Comparison of ENCODE assay signal across 8 mouse cellular contexts in the genomic region with DNA sequence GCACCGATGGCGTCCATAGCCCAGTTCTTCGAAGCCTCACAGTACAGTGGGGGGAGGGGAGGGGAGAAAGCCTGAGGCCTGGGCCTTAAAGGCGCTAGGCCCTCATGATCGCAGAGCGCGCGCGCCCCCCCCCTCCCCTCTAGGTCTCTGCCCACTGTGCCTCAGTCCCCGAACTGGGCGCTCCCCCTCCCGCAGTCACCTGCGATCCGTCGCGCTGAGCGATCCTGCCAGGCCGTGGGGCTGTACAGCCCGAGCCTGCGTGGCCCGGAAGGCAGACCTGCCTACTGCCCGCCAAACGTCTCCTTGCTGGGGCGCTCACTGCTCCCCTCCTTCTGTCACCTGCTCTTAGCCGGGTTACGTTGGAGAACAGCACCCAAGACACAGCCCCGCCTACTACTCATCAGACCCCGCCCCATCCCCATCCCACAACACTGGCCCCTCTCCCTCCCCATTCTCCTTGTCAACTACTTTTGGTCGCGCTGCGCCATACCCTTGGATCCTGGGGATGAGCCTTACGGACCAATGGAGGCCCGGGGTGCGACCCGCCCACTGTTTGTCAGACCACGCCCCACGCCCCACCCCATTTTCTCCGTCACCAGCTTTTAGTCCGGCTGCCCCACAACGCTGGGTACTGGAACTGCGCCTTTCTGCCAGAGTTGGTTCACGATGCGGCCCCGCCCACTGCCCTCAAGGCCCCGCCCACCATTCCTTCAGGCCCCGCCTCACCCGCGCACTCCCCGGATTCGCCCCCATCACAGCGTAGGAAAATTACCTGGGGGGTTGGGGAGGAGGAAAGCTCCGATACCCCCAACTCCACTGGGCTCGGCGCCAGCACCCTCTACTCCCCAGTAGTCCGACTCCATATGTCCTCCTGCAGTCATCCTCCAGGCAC. TPM values are rescaled to one million over a fixed set of nuclear protein-coding genes. Genes with fewer than 3 reads are reported as not detected.
DNase-seq lines count a peak whose midpoint lies in the region; ATAC-seq and TF ChIP-seq lines count a peak whose summit lies in the region.

No protein-coding gene starts in this region.

- peak overlapping the region; percentile 66 for H3K27ac ChIP-seq in forebrain, embryonic 11.5 days (ENCODE audit: low read depth, low read length)
- H3K27ac ChIP-seq in heart, embryonic 16.5 days (ENCODE audit: low read length) = peak overlapping the region; percentile 70
- H3K27ac ChIP-seq in liver, embryonic 16.5 days (ENCODE audit: low read length) = no peak overlapping the region
- peak overlapping the region; percentile 93 for H3K27ac ChIP-seq in neural tube, embryonic 13.5 days (replicated peaks)
- peak overlapping the region; percentile 89 for H3K27ac ChIP-seq in testis, adult 2 months (ENCODE audit: control insufficient read depth, insufficient read depth, low read depth, low read length)

- H3K9ac ChIP-seq in forebrain, embryonic 11.5 days (ENCODE audit: low read length) = peak overlapping the region; percentile 79
- H3K9ac ChIP-seq in heart, embryonic 16.5 days (ENCODE audit: low read length) = peak overlapping the region; percentile 80
- H3K9ac ChIP-seq in liver, embryonic 16.5 days (ENCODE audit: low read depth, low read length) = peak overlapping the region; percentile 63
- peak overlapping the region; percentile 93 for H3K9ac ChIP-seq in neural tube, embryonic 13.5 days

- H3K27me3 ChIP-seq in forebrain, embryonic 11.5 days (ENCODE audit: control insufficient read depth, insufficient read depth, low read length) = peaks cover 35% of the 10 kb centered on the region
- H3K27me3 ChIP-seq in heart, embryonic 16.5 days (ENCODE audit: control insufficient read depth, insufficient read depth, low read length) = peaks cover 40% of the 10 kb centered on the region
- H3K27me3 ChIP-seq in liver, embryonic 16.5 days (ENCODE audit: control insufficient read depth, insufficient read depth, low read depth, low read length) = peaks cover 68% of the 10 kb centered on the region
- peaks cover 40% of the 10 kb centered on the region for H3K27me3 ChIP-seq in neural tube, embryonic 13.5 days
- H3K27me3 ChIP-seq in testis, adult 2 months (ENCODE audit: control insufficient read depth, insufficient read depth, low read length) = no peaks in the 10 kb centered on the region

- peaks cover 15% of the 10 kb centered on the region for H3K4me1 ChIP-seq in forebrain, embryonic 11.5 days (replicated peaks; ENCODE audit: control insufficient read depth, insufficient read depth, low read length)
- peaks cover 20% of the 10 kb centered on the region; the same call in 1 of the 2 replicates for H3K4me1 ChIP-seq in heart, embryonic 16.5 days (ENCODE audit: control insufficient read depth, insufficient read depth, low read length)
- peaks cover 19% of the 10 kb centered on the region for H3K4me1 ChIP-seq in liver, embryonic 16.5 days (ENCODE audit: control insufficient read depth, low read depth, low read length)
- H3K4me1 ChIP-seq in neural tube, embryonic 13.5 days (replicated peaks) = peaks cover 48% of the 10 kb centered on the region
- peaks cover 20% of the 10 kb centered on the region for H3K4me1 ChIP-seq in testis, adult 2 months (ENCODE audit: control insufficient read depth, insufficient read depth, low read length)

- TF ChIP-seq POLR2A in testis, adult 2 months (IDR thresholded peaks at IDR 0.05; ENCODE audit: control insufficient read depth, low read depth, low read length) = peak; percentile 48

- no peak for TF ChIP-seq CTCF in testis, adult 2 months (IDR thresholded peaks at IDR 0.05; ENCODE audit: control insufficient read depth, insufficient read depth, insufficient replicate concordance, low read depth, low read length)

- peak; percentile 67 to 79 for DNase-seq in CD8-positive naive resting alpha-beta T cell, adult 2 months (ENCODE audit: low read depth in 2 of 2, low spot score in 2 of 2)
- peak; percentile 79 for DNase-seq in c-Kit-positive CD71-positive TER-119-negative erythroid progenitor cells, embryonic 14.5 days (ENCODE audit: low read depth)
- DNase-seq in forebrain, embryonic 11.5 days (ENCODE audit: low spot score) = peak; percentile 99
- peak; percentile 95 to 96 for DNase-seq in kidney, postnatal 4 days

- H3K9me3 ChIP-seq in forebrain, embryonic 11.5 days (ENCODE audit: control insufficient read depth, low read length) = no peaks in the 10 kb centered on the region
- no peaks in the 10 kb centered on the region for H3K9me3 ChIP-seq in heart, embryonic 16.5 days (replicated peaks; ENCODE audit: control insufficient read depth, low read length)
- no peaks in the 10 kb centered on the region for H3K9me3 ChIP-seq in liver, embryonic 16.5 days (replicated peaks; ENCODE audit: control insufficient read depth, low read length)
- no peaks in the 10 kb centered on the region for H3K9me3 ChIP-seq in neural tube, embryonic 13.5 days

- peak; percentile 91 for ATAC-seq in forebrain, embryonic 11.5 days (replicated peaks; ENCODE audit: low FRiP score)
- peak; percentile 88 for ATAC-seq in heart, embryonic 16.5 days (replicated peaks; ENCODE audit: extremely low read depth, insufficient read depth, low FRiP score)
- ATAC-seq in liver, embryonic 16.5 days (ENCODE audit: low read depth) = peak; percentile 86
- ATAC-seq in neural tube, embryonic 13.5 days (ENCODE audit: low read depth) = peak; percentile 91

- H3K4me3 ChIP-seq in forebrain, embryonic 11.5 days (ENCODE audit: low read depth, low read length) = peak overlapping the region; percentile 75
- peak overlapping the region; percentile 80 for H3K4me3 ChIP-seq in heart, embryonic 16.5 days (ENCODE audit: low read length)
- H3K4me3 ChIP-seq in liver, embryonic 16.5 days (ENCODE audit: low read depth, low read length) = peak overlapping the region; percentile 65
- peak overlapping the region; percentile 78 for H3K4me3 ChIP-seq in neural tube, embryonic 13.5 days
- peak overlapping the region; percentile 93 for H3K4me3 ChIP-seq in testis, adult 2 months (ENCODE audit: control insufficient read depth, low read depth, low read length)

- peaks cover 6% of the 10 kb centered on the region; the same call in 1 of the 2 replicates for H3K36me3 ChIP-seq in forebrain, embryonic 11.5 days (ENCODE audit: control insufficient read depth, insufficient read depth, low read length)
- peaks cover 10% of the 10 kb centered on the region; the same call in 1 of the 2 replicates for H3K36me3 ChIP-seq in heart, embryonic 16.5 days (ENCODE audit: control insufficient read depth, insufficient read depth)
- no peaks in the 10 kb centered on the region for H3K36me3 ChIP-seq in liver, embryonic 16.5 days (ENCODE audit: control insufficient read depth, insufficient read depth)
- peaks cover 27% of the 10 kb centered on the region for H3K36me3 ChIP-seq in neural tube, embryonic 13.5 days
- no peaks in the 10 kb centered on the region for H3K36me3 ChIP-seq in testis, adult 2 months (ENCODE audit: control insufficient read depth, insufficient read depth, low read length)

- under 1% methylated on average over 43 of the region's 55 CpGs for WGBS in forebrain, embryonic 11.5 days
- under 1% methylated on average over 47 of the region's 55 CpGs for WGBS in heart, embryonic 16.5 days
- WGBS in liver, embryonic 16.5 days (ENCODE audit: insufficient replicate concordance) = under 1% methylated on average over 49 of the region's 55 CpGs
- 1% methylated on average over 52 of the region's 55 CpGs for WGBS in neural tube, embryonic 13.5 days

- H3K4me2 ChIP-seq in forebrain, embryonic 11.5 days (ENCODE audit: low read depth, low read length, severe bottlenecking) = peak overlapping the region; percentile 94
- peak overlapping the region; percentile 89 for H3K4me2 ChIP-seq in heart, embryonic 16.5 days (ENCODE audit: low read depth, low read length)
- peak overlapping the region; percentile 96 for H3K4me2 ChIP-seq in liver, embryonic 16.5 days (ENCODE audit: low read depth, low read length)
- H3K4me2 ChIP-seq in neural tube, embryonic 13.5 days = peak overlapping the region; percentile 90

RNA-seq across cellular contexts. Expression of gene Fbxo44, which starts 0.5 kb away (rescaled TPM):
- polyA plus RNA-seq in forebrain, embryonic 11.5 days (2014; fragmentation: Nextera tagmentation; extraction: Ambion mirVana) = 44.9 and 45.0 TPM in 2 replicates
- polyA plus RNA-seq in heart, embryonic 16.5 days (2015; fragmentation: Nextera tagmentation; extraction: Ambion mirVana) = 32.4 and 33.8 TPM in 2 replicates
- polyA plus RNA-seq in liver, embryonic 16.5 days (2015; fragmentation: Nextera tagmentation; extraction: Ambion mirVana) = 0.63 and 0.71 TPM in 2 replicates
- 81.4 and 87.6 TPM in 2 replicates for polyA plus RNA-seq in neural tube, embryonic 13.5 days (2015; fragmentation: Nextera tagmentation; extraction: Ambion mirVana)
- 191 and 200 TPM in 2 replicates for polyA plus RNA-seq in testis, adult 2 months (2012; rRNA removed)

RNA-seq across cellular contexts. Expression of gene Fbxo2, which starts 0.6 kb away (rescaled TPM):
- 0.87 and 0.91 TPM in 2 replicates for polyA plus RNA-seq in forebrain, embryonic 11.5 days (2014; fragmentation: Nextera tagmentation; extraction: Ambion mirVana)
- 0.60 and 1.0 TPM in 2 replicates for polyA plus RNA-seq in heart, embryonic 16.5 days (2015; fragmentation: Nextera tagmentation; extraction: Ambion mirVana)
- not detected in 2 replicates for polyA plus RNA-seq in liver, embryonic 16.5 days (2015; fragmentation: Nextera tagmentation; extraction: Ambion mirVana)
- 6.1 and 6.9 TPM in 2 replicates for polyA plus RNA-seq in neural tube, embryonic 13.5 days (2015; fragmentation: Nextera tagmentation; extraction: Ambion mirVana)
- 41.2 and 42.8 TPM in 2 replicates for polyA plus RNA-seq in testis, adult 2 months (2012; rRNA removed)

RNA-seq across cellular contexts. Expression of gene Fbxo6, which starts 7.8 kb away (rescaled TPM):
- 10.2 and 13.6 TPM in 2 replicates for polyA plus RNA-seq in forebrain, embryonic 11.5 days (2014; fragmentation: Nextera tagmentation; extraction: Ambion mirVana)
- 21.7 and 24.4 TPM in 2 replicates for polyA plus RNA-seq in heart, embryonic 16.5 days (2015; fragmentation: Nextera tagmentation; extraction: Ambion mirVana)
- 10.6 and 11.4 TPM in 2 replicates for polyA plus RNA-seq in liver, embryonic 16.5 days (2015; fragmentation: Nextera tagmentation; extraction: Ambion mirVana)
- polyA plus RNA-seq in neural tube, embryonic 13.5 days (2015; fragmentation: Nextera tagmentation; extraction: Ambion mirVana) = 16.4 and 16.6 TPM in 2 replicates
- 41.3 and 41.9 TPM in 2 replicates for polyA plus RNA-seq in testis, adult 2 months (2012; rRNA removed)

RNA-seq across cellular contexts. Expression of gene Draxin, which starts 29.3 kb away (rescaled TPM):
- polyA plus RNA-seq in forebrain, embryonic 11.5 days (2014; fragmentation: Nextera tagmentation; extraction: Ambion mirVana) = 3.8 and 5.0 TPM in 2 replicates
- polyA plus RNA-seq in heart, embryonic 16.5 days (2015; fragmentation: Nextera tagmentation; extraction: Ambion mirVana) = 0.02 TPM in 1 of 2 replicates, not detected in the other
- polyA plus RNA-seq in liver, embryonic 16.5 days (2015; fragmentation: Nextera tagmentation; extraction: Ambion mirVana) = 0.04 TPM in 2 replicates
- polyA plus RNA-seq in neural tube, embryonic 13.5 days (2015; fragmentation: Nextera tagmentation; extraction: Ambion mirVana) = 14.0 and 14.3 TPM in 2 replicates
- 0.24 and 0.32 TPM in 2 replicates for polyA plus RNA-seq in testis, adult 2 months (2012; rRNA removed)

RNA-seq across cellular contexts. Expression of gene Mad2l2, which starts 29.6 kb away (rescaled TPM):
- polyA plus RNA-seq in forebrain, embryonic 11.5 days (2014; fragmentation: Nextera tagmentation; extraction: Ambion mirVana) = 68.5 and 75.0 TPM in 2 replicates
- 35.5 and 36.0 TPM in 2 replicates for polyA plus RNA-seq in heart, embryonic 16.5 days (2015; fragmentation: Nextera tagmentation; extraction: Ambion mirVana)
- 12.4 and 13.9 TPM in 2 replicates for polyA plus RNA-seq in liver, embryonic 16.5 days (2015; fragmentation: Nextera tagmentation; extraction: Ambion mirVana)
- 98.7 and 116 TPM in 2 replicates for polyA plus RNA-seq in neural tube, embryonic 13.5 days (2015; fragmentation: Nextera tagmentation; extraction: Ambion mirVana)
- 332 and 347 TPM in 2 replicates for polyA plus RNA-seq in testis, adult 2 months (2012; rRNA removed)

Comparison
In these comparisons a context has a peak if more than half of its experiments do, and no peak if none do; other contexts are left out.
1. RNA of gene Fbxo44, which starts 0.5 kb away (polyA plus RNA-seq): 191 to 200 TPM in testis, adult 2 months, 81.4 to 87.6 TPM in neural tube, embryonic 13.5 days, 44.9 to 45.0 TPM in forebrain, embryonic 11.5 days and 32.4 to 33.8 TPM in heart, embryonic 16.5 days; 0.63 to 0.71 TPM in liver, embryonic 16.5 days; every median in the first group is over 10 times any median in the second.
2. Peak in every context shown above with its lines, with median percentiles within 50 percentile points of each other: DNase-seq, ATAC-seq, H3K4me2 ChIP-seq, H3K4me3 ChIP-seq and H3K9ac ChIP-seq.